16 mouse cellular contexts compared by ENCODE assay signal in genomic region chr2:158659346-158659745, GRCm38 (mm10). TPM values are rescaled to one million over a fixed set of nuclear protein-coding genes. Genes with fewer than 3 reads are reported as not detected.
DNase-seq lines count a peak whose midpoint lies in the region; ATAC-seq and TF ChIP-seq lines count a peak whose summit lies in the region.
"Had no signal": no experiment of that assay in that cellular context is flagged by ENCODE, and none has a peak within 500 bp of the region (broad histone marks: within the 10 kb centered on the region; RNA-seq: fewer than 3 reads in every experiment).

No protein-coding gene starts in this region.

- TF ChIP-seq EP300 in lung, postnatal 0 days (IDR thresholded peaks at IDR 0.05): no peak
- TF ChIP-seq EP300 in stomach, postnatal 0 days (optimal IDR thresholded peaks at IDR 0.05): no peak

- ATAC-seq in lung, postnatal 0 days: no peak
- ATAC-seq in stomach, postnatal 0 days (ENCODE audit: low FRiP score, low TSS enrichment): no peak
- ATAC-seq in hindbrain, postnatal 0 days: no peak
- ATAC-seq: activated CD4-positive, CD25-positive, alpha-beta regulatory T cell, adult 4 months; forebrain, embryonic 13.5 days had no signal

- peak overlapping the region; percentile 22; the same call in 1 of the 2 replicates for H3K27ac ChIP-seq in kidney, adult 2 months (ENCODE audit: insufficient read depth, low read depth, low read length)
- H3K27ac ChIP-seq in lung, postnatal 0 days (ENCODE audit: low read length): peak overlapping the region; percentile 52
- 0 out of 2 replicates have a peak overlapping the region, but pooled peaks have one; percentile 30 for H3K27ac ChIP-seq in stomach, postnatal 0 days (replicated peaks)
- H3K27ac ChIP-seq in hindbrain, postnatal 0 days: no peak overlapping the region
- H3K27ac ChIP-seq: forebrain, embryonic 13.5 days; liver, embryonic 13.5 days had no signal

- DNase-seq in adrenal gland, postnatal 36 days: peak; percentile 22 to 33
- no peak for DNase-seq in adrenal gland, postnatal 14 days
- no peak for DNase-seq in kidney, adult 2 months
- DNase-seq in kidney, adult 8-10 months: no peak
- no peak for DNase-seq in lung, postnatal 0 days (ENCODE audit: low spot score)
- DNase-seq in lung, postnatal 25 days (ENCODE audit: low spot score): no peak
- DNase-seq in stomach, postnatal 0 days (ENCODE audit: low spot score): no peak
- no peak for DNase-seq in hindbrain, postnatal 0 days (ENCODE audit: low spot score)
- DNase-seq: cerebellum, adult 8-10 months; liver, embryonic 13.5 days; midbrain, embryonic 14.5 days; thymus, adult 18-20 months had no signal

- no peak overlapping the region for H3K4me3 ChIP-seq in kidney, adult 2 months (ENCODE audit: insufficient read depth, low read depth, low read length)
- H3K4me3 ChIP-seq in lung, postnatal 0 days (ENCODE audit: low read depth, low read length): no peak overlapping the region
- H3K4me3 ChIP-seq in stomach, postnatal 0 days (ENCODE audit: low read depth, low read length): no peak overlapping the region
- no peak overlapping the region for H3K4me3 ChIP-seq in hindbrain, postnatal 0 days (ENCODE audit: low read length)
- H3K4me3 ChIP-seq: forebrain, embryonic 13.5 days; liver, embryonic 13.5 days had no signal

- H3K4me2 ChIP-seq in lung, postnatal 0 days (replicated peaks; ENCODE audit: low read depth, low read length): no peak overlapping the region
- H3K4me2 ChIP-seq in stomach, postnatal 0 days (replicated peaks; ENCODE audit: low read depth): no peak overlapping the region
- H3K4me2 ChIP-seq in hindbrain, postnatal 0 days (ENCODE audit: low read depth, low read length): no peak overlapping the region
- H3K4me2 ChIP-seq: forebrain, embryonic 13.5 days; liver, embryonic 13.5 days had no signal

- no peaks in the 10 kb centered on the region for H3K9me3 ChIP-seq in lung, postnatal 0 days (ENCODE audit: low read length)
- no peaks in the 10 kb centered on the region for H3K9me3 ChIP-seq in stomach, postnatal 0 days (ENCODE audit: control insufficient read depth, low read length)
- no peaks in the 10 kb centered on the region for H3K9me3 ChIP-seq in hindbrain, postnatal 0 days (ENCODE audit: low read length)
- H3K9me3 ChIP-seq: forebrain, embryonic 13.5 days; liver, embryonic 13.5 days had no signal

- no peak for TF ChIP-seq POLR2A in kidney, adult 2 months (IDR thresholded peaks at IDR 0.05; ENCODE audit: low read depth, low read length)

- 0 out of 2 replicates have a peak, but pooled peaks cover 3% of the 10 kb centered on the region for H3K4me1 ChIP-seq in kidney, adult 2 months (ENCODE audit: control insufficient read depth, insufficient read depth, low read length)
- 0 out of 2 replicates have a peak, but pooled peaks cover 4% of the 10 kb centered on the region for H3K4me1 ChIP-seq in lung, postnatal 0 days (ENCODE audit: insufficient read depth, low read depth, low read length)
- no peaks in the 10 kb centered on the region for H3K4me1 ChIP-seq in stomach, postnatal 0 days (replicated peaks; ENCODE audit: control insufficient read depth, insufficient read depth)
- H3K4me1 ChIP-seq in hindbrain, postnatal 0 days (ENCODE audit: insufficient read depth, low read length): no peaks in the 10 kb centered on the region
- H3K4me1 ChIP-seq: forebrain, embryonic 13.5 days; liver, embryonic 13.5 days had no signal

- H3K27me3 ChIP-seq in kidney, adult 2 months (replicated peaks; ENCODE audit: control insufficient read depth, insufficient read depth, low read length): no peaks in the 10 kb centered on the region
- no peaks in the 10 kb centered on the region for H3K27me3 ChIP-seq in lung, postnatal 0 days (replicated peaks; ENCODE audit: insufficient read depth, low read length)
- no peaks in the 10 kb centered on the region for H3K27me3 ChIP-seq in stomach, postnatal 0 days (ENCODE audit: control insufficient read depth, insufficient read depth, low read length)
- no peaks in the 10 kb centered on the region for H3K27me3 ChIP-seq in hindbrain, postnatal 0 days (ENCODE audit: insufficient read depth, low read length)
- H3K27me3 ChIP-seq: liver, embryonic 13.5 days had no signal

- no peaks in the 10 kb centered on the region for H3K36me3 ChIP-seq in kidney, adult 2 months (ENCODE audit: control insufficient read depth, insufficient read depth, low read length)
- no peaks in the 10 kb centered on the region for H3K36me3 ChIP-seq in lung, postnatal 0 days (ENCODE audit: insufficient read depth, low read length)
- H3K36me3 ChIP-seq in stomach, postnatal 0 days (ENCODE audit: control insufficient read depth, insufficient read depth, low read length): no peaks in the 10 kb centered on the region
- H3K36me3 ChIP-seq in hindbrain, postnatal 0 days (ENCODE audit: insufficient read depth, low read length): no peaks in the 10 kb centered on the region
- H3K36me3 ChIP-seq: liver, embryonic 13.5 days had no signal

- no peak for TF ChIP-seq CTCF in kidney, adult 2 months (conservative IDR thresholded peaks at IDR 0.05; ENCODE audit: insufficient read depth, insufficient read length, low read depth, low read length)
- no peak for TF ChIP-seq CTCF in lung, postnatal 0 days (IDR thresholded peaks at IDR 0.05)
- TF ChIP-seq CTCF in stomach, postnatal 0 days (IDR thresholded peaks at IDR 0.05; ENCODE audit: low read depth): no peak
- no peak for TF ChIP-seq CTCF in hindbrain, postnatal 0 days (IDR thresholded peaks at IDR 0.05; ENCODE audit: low read depth)

- 70% methylated on average over 3 of the region's 3 CpGs for WGBS in kidney, adult 2 months
- WGBS in lung, postnatal 0 days: 30% methylated on average over 3 of the region's 3 CpGs
- 55% methylated on average over 3 of the region's 3 CpGs for WGBS in stomach, postnatal 0 days
- WGBS in hindbrain, postnatal 0 days: 85% methylated on average over 3 of the region's 3 CpGs

- no peak overlapping the region for H3K9ac ChIP-seq in lung, postnatal 0 days (replicated peaks; ENCODE audit: low read depth)
- H3K9ac ChIP-seq in stomach, postnatal 0 days (ENCODE audit: low read length): no peak overlapping the region
- H3K9ac ChIP-seq in hindbrain, postnatal 0 days (replicated peaks; ENCODE audit: low read length): no peak overlapping the region
- H3K9ac ChIP-seq: forebrain, embryonic 13.5 days; liver, embryonic 13.5 days had no signal

RNA-seq across cellular contexts. Expression of gene Ppp1r16b, which starts 5.9 kb away (rescaled TPM):
- 10 to 100 TPM in 1 of 2 experiments, 1 to 10 TPM in 1; 8.8 to 14.1 TPM for total RNA-seq in adrenal gland, postnatal 36 days (2021)
- 11.5 and 16.0 TPM in 2 replicates for total RNA-seq in adrenal gland, postnatal 14 days (2021)
- polyA plus RNA-seq in kidney, adult 2 months (2012; rRNA removed): 20.1 and 22.2 TPM in 2 replicates
- 30.6 and 48.6 TPM in 2 replicates for polyA plus RNA-seq in lung, postnatal 0 days (2015; fragmentation: Nextera tagmentation; extraction: Ambion mirVana)
- 2.0 and 2.1 TPM in 2 replicates for polyA plus RNA-seq in stomach, postnatal 0 days (2015; fragmentation: Nextera tagmentation; extraction: Ambion mirVana)
- total RNA-seq in hindbrain, postnatal 0 days (2014; rRNA removed): 25.9 and 32.4 TPM in 2 replicates
- 29.7 and 30.3 TPM in 2 replicates for polyA plus RNA-seq in hindbrain, postnatal 0 days (2015; fragmentation: Nextera tagmentation; extraction: Ambion mirVana)

RNA-seq across cellular contexts. Expression of gene Actr5, which starts 34.7 kb away (rescaled TPM):
- 10 to 100 TPM; 11.0 to 11.9 TPM for total RNA-seq in adrenal gland, postnatal 36 days (2021)
- 9.9 and 10.8 TPM in 2 replicates for total RNA-seq in adrenal gland, postnatal 14 days (2021)
- 6.2 and 6.4 TPM in 2 replicates for polyA plus RNA-seq in kidney, adult 2 months (2012; rRNA removed)
- polyA plus RNA-seq in lung, postnatal 0 days (2015; fragmentation: Nextera tagmentation; extraction: Ambion mirVana): 6.4 and 6.6 TPM in 2 replicates
- polyA plus RNA-seq in stomach, postnatal 0 days (2015; fragmentation: Nextera tagmentation; extraction: Ambion mirVana): 5.1 and 5.2 TPM in 2 replicates
- 18.0 and 25.4 TPM in 2 replicates for total RNA-seq in hindbrain, postnatal 0 days (2014; rRNA removed)
- polyA plus RNA-seq in hindbrain, postnatal 0 days (2015; fragmentation: Nextera tagmentation; extraction: Ambion mirVana): 8.0 and 8.6 TPM in 2 replicates

RNA-seq across cellular contexts. Expression of gene Slc32a1, which starts 48.8 kb away (rescaled TPM):
- not detected for total RNA-seq in adrenal gland, postnatal 36 days (2021)
- total RNA-seq in adrenal gland, postnatal 14 days (2021): 0.26 TPM in 1 of 2 replicates, not detected in the other
- polyA plus RNA-seq in kidney, adult 2 months (2012; rRNA removed): not detected in 2 replicates
- polyA plus RNA-seq in lung, postnatal 0 days (2015; fragmentation: Nextera tagmentation; extraction: Ambion mirVana): not detected in 2 replicates
- polyA plus RNA-seq in stomach, postnatal 0 days (2015; fragmentation: Nextera tagmentation; extraction: Ambion mirVana): not detected in 2 replicates
- 70.4 and 79.8 TPM in 2 replicates for total RNA-seq in hindbrain, postnatal 0 days (2014; rRNA removed)
- 16.5 and 16.7 TPM in 2 replicates for polyA plus RNA-seq in hindbrain, postnatal 0 days (2015; fragmentation: Nextera tagmentation; extraction: Ambion mirVana)
- total RNA-seq: heart, adult 8-10 months had no signal
- polyA plus RNA-seq: activated CD4-positive, CD25-positive, alpha-beta regulatory T cell, adult 4 months; liver, embryonic 13.5 days; urinary bladder, adult 2 months had no signal

Comparison
In these comparisons a context has a peak if more than half of its experiments do, and no peak if none do; other contexts are left out.
1. DNase-seq: peak in adrenal gland, postnatal 36 days (2 of 2); none in adrenal gland, postnatal 14 days (single experiment), kidney, adult 2 months (single experiment), kidney, adult 8-10 months (0 of 2), lung, postnatal 0 days (single experiment), lung, postnatal 25 days (single experiment), stomach, postnatal 0 days (single experiment) and hindbrain, postnatal 0 days (single experiment).
2. RNA of gene Slc32a1, which starts 48.8 kb away (polyA plus RNA-seq): 16.5 to 16.7 TPM in hindbrain, postnatal 0 days; not detected in kidney, adult 2 months, not detected in lung, postnatal 0 days and not detected in stomach, postnatal 0 days; every median in the first group is over 10 times any median in the second.